Mouse (Mus musculus) liver, embryonic 12.5 days (tissue): ENCODE data around the gene Wdr1. TPM values are rescaled to one million over a fixed set of nuclear protein-coding genes. Genes with fewer than 3 reads are reported as not detected.

Experiments used
- ATAC-seq: fragments of 200-750 bp; cut with Nextera tagmentation; 2 replicates; pipeline ENCODE4 v1.8.0; 2017; ENCODE audit warnings: moderate number of reproducible peaks, mild to moderate bottlenecking, moderate library complexity
- H3K27ac ChIP-seq: fragments of 300-500 bp; sonication (generic); 2 replicates; pipeline ENCODE4 v1.5.1; 2016; ENCODE audit warnings: mild to moderate bottlenecking
- H3K27me3 ChIP-seq: fragments of 300-500 bp; sonication (generic); replicated peaks from 2 replicates; pipeline ENCODE4 v1.6.1; 2016; ENCODE audit warnings: mild to moderate bottlenecking, moderate library complexity
- H3K36me3 ChIP-seq: fragments of 300-500 bp; sonication (generic); 2 replicates; pipeline ENCODE4 v1.6.1; 2016; ENCODE audit warnings: mild to moderate bottlenecking, moderate library complexity
- H3K4me1 ChIP-seq: fragments of 300-500 bp; sonication (generic); 2 replicates; pipeline ENCODE4 v1.6.1; 2016
- H3K4me2 ChIP-seq: fragments of 300-500 bp; sonication (generic); 2 replicates; pipeline ENCODE4 v1.6.1; 2016; ENCODE audit warnings: mild to moderate bottlenecking, moderate library complexity
- H3K4me3 ChIP-seq: fragments of 300-500 bp; sonication (generic); 2 replicates; pipeline ENCODE4 v1.5.1; 2016; ENCODE audit warnings: mild to moderate bottlenecking, moderate library complexity
- H3K9ac ChIP-seq: fragments of 300-500 bp; sonication (generic); 2 replicates; pipeline ENCODE4 v1.6.1; 2016; ENCODE audit warnings: mild to moderate bottlenecking, moderate library complexity
- H3K9me3 ChIP-seq: fragments of 300-500 bp; sonication (generic); replicated peaks from 2 replicates; pipeline ENCODE4 v1.6.1; 2016; ENCODE audit warnings: mild to moderate bottlenecking, moderate library complexity
- WGBS: fragments of 180-500 bp; shearing (Covaris S2); methylation state at CpG from one replicate; pipeline ENCODE4 v1.1.7; 2016; ENCODE audit not compliant: insufficient replicate concordance; 5-methylcytosine and 5-hydroxymethylcytosine counted together
- polyA plus RNA-seq: library from polyadenylated mRNA; unstranded; fragments of >200 nt; fragmentation: Nextera tagmentation; extraction: Ambion mirVana; gene quantifications from 2 replicates; pipeline ENCODE4 v1.2.1, GENCODE M21; 2016

The Wdr1 gene
- polyA plus RNA-seq, 1 experiment from 2014 or later: 131 TPM

DNA sequence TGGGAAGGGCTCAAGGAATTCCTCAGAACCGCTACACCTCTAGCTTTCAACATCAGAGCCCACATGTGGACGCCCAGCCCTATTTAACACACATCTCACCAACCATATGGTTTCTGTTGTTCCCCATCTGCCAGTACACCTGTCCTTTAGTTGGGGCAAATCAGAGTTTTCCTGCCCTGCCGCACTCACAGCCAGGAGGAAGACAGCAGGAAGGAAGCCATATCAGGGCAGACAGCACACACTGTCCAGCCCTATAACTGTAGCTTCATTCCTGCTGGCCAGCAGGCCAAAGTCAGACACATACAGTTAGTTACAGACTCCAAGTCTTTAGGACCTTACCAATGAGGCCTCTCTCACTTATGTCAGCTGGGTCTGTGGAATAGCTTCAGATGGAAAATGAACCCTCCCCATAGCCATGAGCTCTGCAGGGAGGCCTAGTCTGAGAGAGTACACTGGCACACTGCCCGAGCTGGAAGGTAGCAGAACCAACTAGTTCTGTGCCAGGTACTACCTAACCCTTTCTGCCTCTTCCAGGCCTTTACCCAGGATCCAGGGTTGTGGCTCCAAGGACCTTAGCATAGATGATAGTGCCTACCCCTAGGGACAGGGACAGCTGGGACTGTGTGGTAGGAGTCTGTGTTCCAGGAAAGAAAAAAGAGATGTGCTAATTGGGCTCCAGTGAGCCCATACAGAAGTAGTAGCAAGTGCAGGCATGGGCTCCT, 19.4 kb downstream of the Wdr1 start:
- WGBS: 77% methylated on average over 4 of the region's 4 CpGs
- Histone ChIP-seq H3K4me3 (no peak overlapping the region), H3K9ac (no peak overlapping the region), H3K9me3 (no peaks in the 10 kb centered on the region), H3K27ac (no peak overlapping the region), H3K27me3 (no peaks in the 10 kb centered on the region), H3K4me1 (peaks cover 4% of the 10 kb centered on the region; the same call in 1 of the 2 replicates), H3K4me2 (no peak overlapping the region), H3K36me3 (peaks cover 100% of the 10 kb centered on the region)
- ATAC-seq: no peak

DNA sequence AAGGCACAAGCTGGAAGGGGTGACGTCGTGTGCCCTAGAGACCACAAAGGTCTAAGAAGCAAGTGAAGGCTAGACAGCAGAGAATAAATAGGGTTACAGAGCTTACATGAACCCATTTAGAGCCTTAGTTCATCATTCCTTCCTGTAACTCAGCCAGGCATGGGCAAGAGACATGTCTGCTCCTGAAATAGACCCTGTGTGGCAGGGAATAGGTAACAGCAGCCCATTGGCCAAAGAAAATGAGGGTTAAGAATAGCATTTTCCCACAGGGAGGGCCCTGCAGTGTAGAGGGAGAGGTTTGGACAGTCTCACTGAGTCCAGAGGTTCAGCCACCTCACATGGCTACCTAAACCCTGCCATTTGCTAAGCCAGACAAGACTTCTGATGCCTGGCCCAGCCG, 21.3 kb downstream of the Wdr1 start:
- no peaks in the 10 kb centered on the region for H3K27me3 ChIP-seq
- H3K4me1 ChIP-seq: peaks cover 4% of the 10 kb centered on the region; the same call in 1 of the 2 replicates
- no peak for ATAC-seq
- no peak overlapping the region for H3K9ac ChIP-seq
- peaks cover 100% of the 10 kb centered on the region for H3K36me3 ChIP-seq
- H3K4me3 ChIP-seq: no peak overlapping the region
- WGBS: 84% methylated on average over 3 of the region's 3 CpGs
- H3K27ac ChIP-seq: no peak overlapping the region
- no peaks in the 10 kb centered on the region for H3K9me3 ChIP-seq
- no peak overlapping the region for H3K4me2 ChIP-seq

DNA sequence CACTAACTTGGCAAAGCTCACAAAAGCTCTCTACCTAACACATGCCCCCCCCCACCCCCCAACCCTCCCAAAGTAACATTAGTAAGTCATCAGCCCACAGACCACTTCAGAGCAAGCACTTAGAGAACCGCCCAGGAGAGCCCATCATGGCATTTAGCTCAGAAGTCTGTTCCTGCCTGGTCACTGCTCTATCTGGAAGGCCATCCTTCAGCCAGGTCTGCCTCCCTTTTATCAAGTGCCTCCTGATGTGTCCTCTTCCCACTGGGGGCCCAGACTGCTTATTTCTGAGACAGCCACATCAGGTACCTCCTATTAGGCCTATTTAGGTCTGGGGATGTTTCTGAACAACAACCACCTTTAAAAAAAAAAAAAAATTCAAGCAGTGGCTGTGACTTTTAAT, 22.1 kb downstream of the Wdr1 start:
- peaks cover 4% of the 10 kb centered on the region; the same call in 1 of the 2 replicates for H3K4me1 ChIP-seq
- no peak overlapping the region for H3K27ac ChIP-seq
- ATAC-seq: peak; percentile 59; the same call in 1 of the 2 replicates
- no peaks in the 10 kb centered on the region for H3K9me3 ChIP-seq
- peaks cover 100% of the 10 kb centered on the region for H3K36me3 ChIP-seq
- no peak overlapping the region for H3K4me2 ChIP-seq
- H3K27me3 ChIP-seq: no peaks in the 10 kb centered on the region
- 60% methylated on average over 1 of the region's 1 CpGs for WGBS
- H3K4me3 ChIP-seq: no peak overlapping the region
- no peak overlapping the region for H3K9ac ChIP-seq

DNA sequence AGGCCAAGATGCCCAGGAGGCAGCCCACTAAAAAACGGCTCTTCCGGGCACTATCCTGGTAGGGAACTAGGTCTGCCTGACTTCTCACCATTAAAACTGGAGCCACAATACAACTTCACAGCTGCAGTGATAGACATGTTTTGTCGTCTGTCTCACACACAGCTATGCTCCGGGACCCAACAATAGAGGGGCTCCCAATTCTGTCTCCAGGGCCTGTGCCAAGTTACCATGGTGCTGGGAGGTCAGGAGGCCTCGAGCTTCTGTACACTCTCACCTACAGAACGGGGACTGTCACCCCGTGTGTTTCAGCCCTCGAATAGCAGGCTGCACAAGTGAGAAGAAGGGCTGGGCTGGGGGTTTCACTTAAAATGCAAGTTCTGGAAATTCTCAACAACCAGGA, 24.5 kb downstream of the Wdr1 start:
- ATAC-seq: no peak
- 85% methylated on average over 8 of the region's 8 CpGs for WGBS
- Histone ChIP-seq H3K4me1 (peaks cover 4% of the 10 kb centered on the region; the same call in 1 of the 2 replicates), H3K4me3 (no peak overlapping the region), H3K27ac (no peak overlapping the region), H3K9me3 (no peaks in the 10 kb centered on the region), H3K9ac (no peak overlapping the region), H3K4me2 (no peak overlapping the region), H3K36me3 (peaks cover 100% of the 10 kb centered on the region), H3K27me3 (no peaks in the 10 kb centered on the region)

DNA sequence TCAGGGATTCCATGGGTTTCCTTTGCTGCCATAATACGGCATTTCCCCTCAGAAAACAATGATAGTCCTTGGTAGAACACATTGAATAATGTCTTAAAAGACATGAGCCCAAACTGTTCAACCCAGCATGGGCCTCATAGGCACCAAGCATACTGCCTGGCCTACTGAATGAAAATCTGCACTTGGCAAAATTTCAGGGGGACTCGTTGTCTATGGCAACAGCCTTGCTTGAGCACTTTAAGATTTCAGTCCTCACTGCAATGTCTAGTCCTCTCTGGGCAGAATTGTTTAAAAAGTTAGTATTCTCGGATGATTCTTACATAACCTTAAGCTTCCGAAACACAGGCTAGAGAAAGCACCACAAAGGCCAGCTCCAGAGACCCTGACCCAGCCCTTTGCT, 25.2 kb downstream of the Wdr1 start:
- Histone ChIP-seq H3K4me1 (peaks cover 4% of the 10 kb centered on the region; the same call in 1 of the 2 replicates), H3K36me3 (peaks cover 99% of the 10 kb centered on the region), H3K4me3 (no peak overlapping the region), H3K27ac (no peak overlapping the region), H3K9me3 (no peaks in the 10 kb centered on the region), H3K9ac (no peak overlapping the region), H3K4me2 (no peak overlapping the region), H3K27me3 (no peaks in the 10 kb centered on the region)
- WGBS: 77% methylated on average over 4 of the region's 4 CpGs
- ATAC-seq: no peak

DNA sequence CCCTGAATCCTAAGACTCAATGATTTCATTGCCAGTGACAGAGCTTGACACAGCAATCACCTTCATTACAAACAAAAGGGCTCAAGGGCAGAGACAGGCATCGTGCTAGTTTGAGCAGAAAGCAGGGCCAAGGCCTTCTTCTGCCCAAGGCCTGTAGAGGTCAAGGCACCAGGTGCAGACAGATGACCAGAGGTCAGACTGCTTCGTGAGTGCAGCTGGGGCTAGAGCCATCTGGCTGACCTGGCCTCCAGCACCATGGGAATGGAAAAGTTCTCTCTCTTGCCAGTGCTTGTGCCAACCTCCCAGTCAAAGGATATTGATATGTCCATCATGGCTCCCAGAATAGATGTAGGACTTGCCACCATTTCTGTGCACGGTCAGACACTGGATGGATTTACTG, 26.2 kb downstream of the Wdr1 start:
- WGBS: 83% methylated on average over 3 of the region's 3 CpGs
- Histone ChIP-seq H3K4me3 (no peak overlapping the region), H3K4me2 (no peak overlapping the region), H3K27me3 (no peaks in the 10 kb centered on the region), H3K36me3 (peaks cover 99% of the 10 kb centered on the region), H3K27ac (no peak overlapping the region), H3K9ac (no peak overlapping the region), H3K9me3 (no peaks in the 10 kb centered on the region), H3K4me1 (peaks cover 4% of the 10 kb centered on the region; the same call in 1 of the 2 replicates)
- no peak for ATAC-seq

DNA sequence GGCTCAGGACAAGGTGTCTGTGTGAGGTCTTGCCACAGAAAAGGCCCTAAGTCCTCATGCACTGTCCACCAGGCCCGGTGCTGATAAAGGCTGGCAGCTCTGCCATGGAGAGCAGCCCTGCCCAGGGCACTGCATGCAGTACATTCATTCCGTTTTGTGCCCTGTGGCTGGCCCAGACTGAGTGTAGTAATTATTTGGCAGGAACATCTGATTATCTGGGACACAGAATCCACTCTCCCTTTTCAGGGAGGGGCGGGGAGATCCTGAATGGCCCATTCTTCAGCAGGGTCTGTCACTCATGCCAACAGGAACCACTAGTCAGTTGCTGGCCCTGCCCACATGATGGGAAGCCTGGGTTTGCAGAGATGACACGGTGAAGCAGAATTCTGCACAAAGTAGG, 30.9 kb downstream of the Wdr1 start:
- Histone ChIP-seq H3K4me2 (no peak overlapping the region), H3K9ac (no peak overlapping the region), H3K27me3 (no peaks in the 10 kb centered on the region), H3K27ac (no peak overlapping the region), H3K4me3 (no peak overlapping the region), H3K36me3 (peaks cover 99% of the 10 kb centered on the region), H3K9me3 (no peaks in the 10 kb centered on the region), H3K4me1 (no peaks in the 10 kb centered on the region)
- ATAC-seq: no peak
- 82% methylated on average over 4 of the region's 4 CpGs for WGBS

DNA sequence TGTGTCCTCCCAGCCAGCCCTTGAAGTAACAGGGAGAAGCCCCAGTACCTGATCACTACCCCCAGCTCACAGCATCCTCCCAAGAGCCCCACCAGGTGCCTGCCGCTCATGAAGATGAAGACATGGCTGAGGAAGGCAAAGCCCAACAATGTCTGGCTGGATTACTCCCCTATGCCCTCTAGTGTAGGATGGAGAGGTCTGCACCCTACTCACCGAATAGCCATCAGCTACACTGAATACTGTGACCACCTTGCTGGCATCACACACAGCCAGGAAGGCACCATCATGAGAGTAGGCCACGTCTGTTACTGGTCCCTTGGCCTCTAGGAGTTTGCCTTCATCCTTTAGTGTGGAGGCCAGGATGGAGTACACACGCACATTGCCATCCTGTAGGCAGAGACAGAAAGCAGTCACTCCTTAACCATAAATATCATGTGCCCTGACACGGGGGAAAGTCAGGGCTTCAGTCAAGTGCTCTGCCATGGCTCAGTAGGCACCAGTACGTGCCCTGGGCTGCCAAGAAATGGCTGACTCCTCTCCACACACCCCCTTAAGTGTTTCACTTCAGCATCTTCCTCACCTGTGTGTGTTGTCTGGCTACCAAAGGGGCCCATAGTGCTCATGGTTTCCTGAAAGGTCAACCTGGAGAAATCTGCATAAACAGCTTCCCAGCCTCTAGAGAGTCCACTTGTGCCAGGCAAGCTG, 33.1 kb downstream of the Wdr1 start:
- peaks cover 98% of the 10 kb centered on the region for H3K36me3 ChIP-seq
- WGBS: 80% methylated on average over 6 of the region's 6 CpGs
- H3K4me2 ChIP-seq: no peak overlapping the region
- H3K4me3 ChIP-seq: no peak overlapping the region
- ATAC-seq: 0 out of 2 replicates have a peak, but pooled peaks have one; percentile 9
- no peak overlapping the region for H3K27ac ChIP-seq
- H3K4me1 ChIP-seq: no peaks in the 10 kb centered on the region
- no peaks in the 10 kb centered on the region for H3K27me3 ChIP-seq
- no peaks in the 10 kb centered on the region for H3K9me3 ChIP-seq
- H3K9ac ChIP-seq: no peak overlapping the region

DNA sequence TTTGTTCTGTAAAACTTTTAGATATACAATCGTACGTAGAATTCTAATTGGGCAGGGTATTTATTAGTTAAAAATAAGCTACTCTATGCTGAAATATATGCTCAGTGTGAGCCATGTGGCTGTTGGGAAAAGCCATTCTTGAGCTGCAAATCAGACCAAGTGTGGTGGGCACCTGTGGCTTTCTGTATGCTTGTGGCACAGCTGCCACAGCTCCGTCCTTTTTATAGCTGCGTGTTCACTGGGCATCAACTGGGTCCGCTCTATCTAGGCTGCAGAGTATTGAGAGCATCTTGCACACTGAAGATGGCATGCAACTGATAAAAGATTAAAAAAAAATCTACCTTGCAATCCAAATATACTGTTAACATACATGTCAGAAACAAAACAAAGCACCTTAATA, 40.0 kb downstream of the Wdr1 start:
- H3K9me3 ChIP-seq: no peaks in the 10 kb centered on the region
- peaks cover 65% of the 10 kb centered on the region for H3K36me3 ChIP-seq
- no peak overlapping the region for H3K4me3 ChIP-seq
- no peak overlapping the region for H3K9ac ChIP-seq
- H3K27me3 ChIP-seq: no peaks in the 10 kb centered on the region
- ATAC-seq: no peak
- WGBS: 91% methylated on average over 5 of the region's 5 CpGs
- H3K27ac ChIP-seq: no peak overlapping the region
- no peak overlapping the region for H3K4me2 ChIP-seq
- H3K4me1 ChIP-seq: no peaks in the 10 kb centered on the region

DNA sequence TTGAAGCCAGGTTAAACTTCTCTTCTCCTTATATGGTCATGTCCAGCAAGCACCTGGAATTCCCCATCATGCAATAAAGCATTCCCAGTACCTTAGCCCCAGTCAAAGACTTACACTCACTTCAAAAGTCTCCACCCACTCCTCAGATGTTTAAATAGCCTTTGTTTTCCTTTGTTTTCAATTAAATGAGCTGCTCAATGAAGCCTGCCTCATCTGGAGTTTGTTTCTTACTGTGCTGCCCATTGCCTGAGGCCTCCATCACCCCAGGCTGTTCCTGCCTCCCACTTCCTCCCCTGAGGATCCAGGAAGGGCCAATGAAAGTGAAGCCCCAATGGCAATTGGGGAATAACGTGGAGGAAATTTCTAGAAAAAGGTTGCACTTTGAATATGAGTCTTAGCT, 42.2 kb downstream of the Wdr1 start:
- H3K27me3 ChIP-seq: no peaks in the 10 kb centered on the region
- no peak overlapping the region for H3K9ac ChIP-seq
- no peak overlapping the region for H3K4me2 ChIP-seq
- peaks cover 63% of the 10 kb centered on the region for H3K36me3 ChIP-seq
- no peak for ATAC-seq
- no peaks in the 10 kb centered on the region for H3K9me3 ChIP-seq
- peaks cover 4% of the 10 kb centered on the region for H3K4me1 ChIP-seq
- no peak overlapping the region for H3K4me3 ChIP-seq
- H3K27ac ChIP-seq: no peak overlapping the region
- 50% methylated on average over 1 of the region's 1 CpGs for WGBS

DNA sequence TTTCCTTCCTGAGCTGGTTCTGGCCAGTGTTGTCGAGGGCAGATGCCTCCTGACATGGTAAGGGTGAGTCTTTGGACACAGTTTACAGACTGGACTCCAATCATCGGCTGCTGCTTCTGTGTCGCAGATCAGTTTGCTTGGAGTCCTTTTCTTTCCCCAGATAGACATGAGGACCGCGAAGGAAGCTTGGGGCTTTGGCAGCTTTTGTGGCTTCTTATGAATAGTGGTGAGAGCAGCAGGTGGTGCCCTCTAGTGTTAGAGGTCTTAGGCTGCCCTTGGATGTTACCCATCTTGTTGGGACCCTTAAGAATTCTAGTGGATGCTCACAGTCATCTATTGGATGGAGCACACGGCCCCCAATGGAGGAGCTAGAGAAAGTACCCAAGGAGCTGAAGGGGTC, 46.8 kb downstream of the Wdr1 start:
- Histone ChIP-seq H3K9me3 (no peaks in the 10 kb centered on the region), H3K36me3 (peaks cover 72% of the 10 kb centered on the region), H3K27me3 (no peaks in the 10 kb centered on the region), H3K9ac (no peak overlapping the region), H3K4me1 (peaks cover 26% of the 10 kb centered on the region), H3K4me3 (no peak overlapping the region), H3K4me2 (no peak overlapping the region), H3K27ac (no peak overlapping the region)
- 20% methylated on average over 6 of the region's 6 CpGs for WGBS
- no peak for ATAC-seq

DNA sequence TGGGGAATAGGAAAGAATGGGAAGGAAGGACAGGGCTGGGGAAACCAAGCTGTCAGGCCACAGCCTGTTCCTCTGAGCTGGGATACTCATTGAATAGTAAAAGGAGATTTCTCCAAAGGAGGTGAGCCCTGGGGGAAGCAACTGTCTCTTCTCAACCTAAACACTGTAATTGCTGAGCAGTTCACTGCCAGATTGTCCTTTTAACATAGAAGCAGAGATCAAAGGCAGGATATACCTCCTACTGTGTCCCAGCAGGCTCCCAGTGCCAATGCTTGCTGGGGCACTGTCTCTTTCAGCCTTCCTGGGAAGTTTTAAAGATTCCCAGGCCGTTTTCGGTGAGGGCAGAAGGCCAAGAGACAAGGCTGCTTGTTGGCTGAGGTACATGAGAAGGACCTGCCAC, 50.0 kb downstream of the Wdr1 start:
- H3K9ac ChIP-seq: no peak overlapping the region
- 36% methylated on average over 2 of the region's 2 CpGs for WGBS
- H3K4me3 ChIP-seq: 0 out of 2 replicates have a peak overlapping the region, but pooled peaks have one; percentile 7
- no peaks in the 10 kb centered on the region for H3K9me3 ChIP-seq
- H3K36me3 ChIP-seq: peaks cover 68% of the 10 kb centered on the region
- peak overlapping the region; percentile 48 for H3K4me2 ChIP-seq
- no peak for ATAC-seq
- H3K27ac ChIP-seq: peak overlapping the region; percentile 61
- no peaks in the 10 kb centered on the region for H3K27me3 ChIP-seq
- peaks cover 55% of the 10 kb centered on the region for H3K4me1 ChIP-seq
